In genomic region chr1:134205296-134206018, GRCm38 (mm10) we compare ENCODE assay signal across 10 mouse cellular contexts. TPM values are rescaled to one million over a fixed set of nuclear protein-coding genes. Genes with fewer than 3 reads are reported as not detected.
A peak's percentile ranks its signal among the peaks of the same experiment; 100 is the strongest.
DNase-seq lines count a peak whose midpoint lies in the region; ATAC-seq and TF ChIP-seq lines count a peak whose summit lies in the region.
"Had no signal": no experiment of that assay in that cellular context is flagged by ENCODE, and none has a peak within 500 bp of the region (broad histone marks: within the 10 kb centered on the region; RNA-seq: fewer than 3 reads in every experiment).

No protein-coding gene starts in this region.

- H3K36me3 ChIP-seq in forebrain, embryonic 16.5 days (ENCODE audit: control insufficient read depth, insufficient read depth): 0 out of 2 replicates have a peak, but pooled peaks cover 2% of the 10 kb centered on the region
- H3K36me3 ChIP-seq in forebrain, embryonic 13.5 days (ENCODE audit: poor library complexity, severe bottlenecking): no peaks in the 10 kb centered on the region
- no peaks in the 10 kb centered on the region for H3K36me3 ChIP-seq in testis, adult 2 months (ENCODE audit: control insufficient read depth, insufficient read depth, low read length)
- no peaks in the 10 kb centered on the region for H3K36me3 ChIP-seq in intestine, embryonic 14.5 days (ENCODE audit: control insufficient read depth, insufficient read depth, low read length)
- H3K36me3 ChIP-seq in lung, postnatal 0 days (ENCODE audit: insufficient read depth, low read length): no peaks in the 10 kb centered on the region
- H3K36me3 ChIP-seq: midbrain, embryonic 12.5 days had no signal

- H3K9ac ChIP-seq in forebrain, embryonic 16.5 days (replicated peaks; ENCODE audit: low read depth, low read length): peak overlapping the region; percentile 22; the same call in 1 of the 2 replicates
- no peak overlapping the region for H3K9ac ChIP-seq in forebrain, embryonic 13.5 days
- no peak overlapping the region for H3K9ac ChIP-seq in intestine, embryonic 14.5 days (ENCODE audit: low read length)
- H3K9ac ChIP-seq in lung, postnatal 0 days (replicated peaks; ENCODE audit: low read depth): no peak overlapping the region
- H3K9ac ChIP-seq: midbrain, embryonic 12.5 days had no signal

- peaks cover 11% of the 10 kb centered on the region for H3K4me1 ChIP-seq in forebrain, embryonic 16.5 days (replicated peaks; ENCODE audit: control insufficient read depth, insufficient read depth, low read length)
- 0 out of 2 replicates have a peak, but pooled peaks cover 6% of the 10 kb centered on the region for H3K4me1 ChIP-seq in forebrain, embryonic 13.5 days
- H3K4me1 ChIP-seq in testis, adult 2 months (ENCODE audit: control insufficient read depth, insufficient read depth, low read length): no peaks in the 10 kb centered on the region
- H3K4me1 ChIP-seq in intestine, embryonic 14.5 days (replicated peaks; ENCODE audit: control insufficient read depth, insufficient read depth, low read length): peaks cover 10% of the 10 kb centered on the region
- 0 out of 2 replicates have a peak, but pooled peaks cover 15% of the 10 kb centered on the region for H3K4me1 ChIP-seq in lung, postnatal 0 days (ENCODE audit: insufficient read depth, low read depth, low read length)
- H3K4me1 ChIP-seq: midbrain, embryonic 12.5 days had no signal

- no peak for TF ChIP-seq POLR2A in testis, adult 2 months (IDR thresholded peaks at IDR 0.05; ENCODE audit: control insufficient read depth, low read depth, low read length)

- no peaks in the 10 kb centered on the region for H3K9me3 ChIP-seq in forebrain, embryonic 16.5 days (ENCODE audit: control insufficient read depth, low read length)
- no peaks in the 10 kb centered on the region for H3K9me3 ChIP-seq in forebrain, embryonic 13.5 days (replicated peaks)
- no peaks in the 10 kb centered on the region for H3K9me3 ChIP-seq in intestine, embryonic 14.5 days (ENCODE audit: control insufficient read depth, low read length)
- no peaks in the 10 kb centered on the region for H3K9me3 ChIP-seq in lung, postnatal 0 days (ENCODE audit: low read length)
- H3K9me3 ChIP-seq: midbrain, embryonic 12.5 days had no signal

- TF ChIP-seq CTCF in testis, adult 2 months (IDR thresholded peaks at IDR 0.05; ENCODE audit: control insufficient read depth, insufficient read depth, insufficient replicate concordance, low read depth, low read length): no peak
- no peak for TF ChIP-seq CTCF in lung, postnatal 0 days (IDR thresholded peaks at IDR 0.05)

- no peaks in the 10 kb centered on the region for H3K27me3 ChIP-seq in forebrain, embryonic 16.5 days (replicated peaks; ENCODE audit: control insufficient read depth, insufficient read depth, low read length)
- H3K27me3 ChIP-seq in forebrain, embryonic 13.5 days: peaks cover 6% of the 10 kb centered on the region; the same call in 1 of the 2 replicates
- no peaks in the 10 kb centered on the region for H3K27me3 ChIP-seq in testis, adult 2 months (ENCODE audit: control insufficient read depth, insufficient read depth, low read length)
- H3K27me3 ChIP-seq in intestine, embryonic 14.5 days (replicated peaks; ENCODE audit: control insufficient read depth, insufficient read depth, low read length): no peaks in the 10 kb centered on the region
- H3K27me3 ChIP-seq in lung, postnatal 0 days (replicated peaks; ENCODE audit: insufficient read depth, low read length): no peaks in the 10 kb centered on the region

- H3K4me3 ChIP-seq in forebrain, embryonic 16.5 days (replicated peaks; ENCODE audit: low read length): no peak overlapping the region
- H3K4me3 ChIP-seq in forebrain, embryonic 13.5 days: no peak overlapping the region
- no peak overlapping the region for H3K4me3 ChIP-seq in testis, adult 2 months (ENCODE audit: control insufficient read depth, low read depth, low read length)
- no peak overlapping the region for H3K4me3 ChIP-seq in intestine, embryonic 14.5 days (ENCODE audit: low read depth, low read length)
- H3K4me3 ChIP-seq in lung, postnatal 0 days (ENCODE audit: low read depth, low read length): no peak overlapping the region
- H3K4me3 ChIP-seq: midbrain, embryonic 12.5 days had no signal

- peak; percentile 47 for ATAC-seq in forebrain, embryonic 16.5 days
- ATAC-seq in forebrain, embryonic 13.5 days: no peak
- ATAC-seq in intestine, embryonic 14.5 days (replicated peaks; ENCODE audit: low FRiP score, low TSS enrichment, low read depth): peak; percentile 51; the same call in 1 of the 2 replicates
- ATAC-seq in monocyte, adult 5-6 weeks (replicated peaks; ENCODE audit: insufficient number of reproducible peaks, low FRiP score, low TSS enrichment, poor library complexity, severe bottlenecking): no peak
- ATAC-seq in lung, postnatal 0 days: no peak

- 59% methylated on average over 9 of the region's 9 CpGs for WGBS in forebrain, embryonic 16.5 days
- 63% methylated on average over 9 of the region's 9 CpGs for WGBS in forebrain, embryonic 13.5 days
- 40% methylated on average over 9 of the region's 9 CpGs for WGBS in intestine, embryonic 14.5 days
- 29% methylated on average over 9 of the region's 9 CpGs for WGBS in lung, postnatal 0 days

- no peak for TF ChIP-seq EP300 in lung, postnatal 0 days (IDR thresholded peaks at IDR 0.05)

- H3K27ac ChIP-seq in forebrain, embryonic 16.5 days (ENCODE audit: low read length): peak overlapping the region; percentile 42
- H3K27ac ChIP-seq in forebrain, embryonic 13.5 days: no peak overlapping the region
- peak overlapping the region; percentile 35 for H3K27ac ChIP-seq in testis, adult 2 months (ENCODE audit: control insufficient read depth, insufficient read depth, low read depth, low read length)
- H3K27ac ChIP-seq in intestine, embryonic 14.5 days (ENCODE audit: low read depth): peak overlapping the region; percentile 19; the same call in 1 of the 2 replicates
- no peak overlapping the region for H3K27ac ChIP-seq in lung, postnatal 0 days (ENCODE audit: low read length)
- H3K27ac ChIP-seq: midbrain, embryonic 12.5 days had no signal

- H3K4me2 ChIP-seq in forebrain, embryonic 16.5 days (ENCODE audit: low read length): no peak overlapping the region
- H3K4me2 ChIP-seq in forebrain, embryonic 13.5 days: no peak overlapping the region
- H3K4me2 ChIP-seq in intestine, embryonic 14.5 days (ENCODE audit: low read length): no peak overlapping the region
- no peak overlapping the region for H3K4me2 ChIP-seq in lung, postnatal 0 days (replicated peaks; ENCODE audit: low read depth, low read length)
- H3K4me2 ChIP-seq: midbrain, embryonic 12.5 days had no signal

- no peak for DNase-seq in testis, postnatal 10 days (ENCODE audit: low spot score)
- DNase-seq in intestine, embryonic 14.5 days (ENCODE audit: low spot score): no peak
- no peak for DNase-seq in kidney, postnatal 14 days
- no peak for DNase-seq in lung, postnatal 0 days (ENCODE audit: low spot score)
- DNase-seq: right cerebral cortex, postnatal 25 days had no signal

RNA-seq across cellular contexts. Expression of gene Mybph, which starts 12.2 kb away (rescaled TPM):
- polyA plus RNA-seq in forebrain, embryonic 16.5 days (2015; fragmentation: Nextera tagmentation; extraction: Ambion mirVana): 0.24 TPM in 1 of 2 replicates, not detected in the other
- not detected in 2 replicates for polyA plus RNA-seq in forebrain, embryonic 13.5 days (2015; fragmentation: Nextera tagmentation; extraction: Ambion mirVana)
- 0.16 and 0.20 TPM in 2 replicates for polyA plus RNA-seq in testis, adult 2 months (2012; rRNA removed)
- not detected in 2 replicates for polyA plus RNA-seq in intestine, embryonic 14.5 days (2014; fragmentation: Nextera tagmentation; extraction: Ambion mirVana)
- total RNA-seq in monocyte, adult 5-6 weeks (2017): not detected in 3 replicates
- polyA plus RNA-seq in lung, postnatal 0 days (2015; fragmentation: Nextera tagmentation; extraction: Ambion mirVana): 0.18 and 0.38 TPM in 2 replicates
- polyA plus RNA-seq: midbrain, embryonic 12.5 days had no signal

RNA-seq across cellular contexts. Expression of gene Chil1, which starts 23.5 kb away (rescaled TPM):
- 1.9 and 2.1 TPM in 2 replicates for polyA plus RNA-seq in forebrain, embryonic 16.5 days (2015; fragmentation: Nextera tagmentation; extraction: Ambion mirVana)
- 2.0 and 3.2 TPM in 2 replicates for polyA plus RNA-seq in forebrain, embryonic 13.5 days (2015; fragmentation: Nextera tagmentation; extraction: Ambion mirVana)
- 0.05 TPM in 1 of 2 replicates, not detected in the other for polyA plus RNA-seq in testis, adult 2 months (2012; rRNA removed)
- polyA plus RNA-seq in intestine, embryonic 14.5 days (2014; fragmentation: Nextera tagmentation; extraction: Ambion mirVana): 0.35 and 0.49 TPM in 2 replicates
- total RNA-seq in monocyte, adult 5-6 weeks (2017): 0.48 TPM in 1 of 3 replicates, not detected in the others
- polyA plus RNA-seq in lung, postnatal 0 days (2015; fragmentation: Nextera tagmentation; extraction: Ambion mirVana): 550 and 782 TPM in 2 replicates

RNA-seq across cellular contexts. Expression of gene Adora1, which starts 29.8 kb away (rescaled TPM):
- 21.3 and 21.5 TPM in 2 replicates for polyA plus RNA-seq in forebrain, embryonic 16.5 days (2015; fragmentation: Nextera tagmentation; extraction: Ambion mirVana)
- polyA plus RNA-seq in forebrain, embryonic 13.5 days (2015; fragmentation: Nextera tagmentation; extraction: Ambion mirVana): 3.3 and 4.6 TPM in 2 replicates
- 19.4 and 28.0 TPM in 2 replicates for polyA plus RNA-seq in testis, adult 2 months (2012; rRNA removed)
- polyA plus RNA-seq in intestine, embryonic 14.5 days (2014; fragmentation: Nextera tagmentation; extraction: Ambion mirVana): 1.7 and 2.0 TPM in 2 replicates
- not detected in 3 replicates for total RNA-seq in monocyte, adult 5-6 weeks (2017)
- polyA plus RNA-seq in lung, postnatal 0 days (2015; fragmentation: Nextera tagmentation; extraction: Ambion mirVana): 4.8 and 4.9 TPM in 2 replicates

Comparison
In these comparisons a context has a peak if more than half of its experiments do, and no peak if none do; other contexts are left out.
1. ATAC-seq: peak in forebrain, embryonic 16.5 days (single experiment) and intestine, embryonic 14.5 days (single experiment); none in forebrain, embryonic 13.5 days (single experiment), monocyte, adult 5-6 weeks (single experiment) and lung, postnatal 0 days (single experiment).
2. H3K27ac ChIP-seq: peak in forebrain, embryonic 16.5 days (single experiment), testis, adult 2 months (single experiment) and intestine, embryonic 14.5 days (single experiment); none in forebrain, embryonic 13.5 days (single experiment) and lung, postnatal 0 days (single experiment).
3. RNA of gene Chil1, which starts 23.5 kb away (polyA plus RNA-seq): 550 to 782 TPM in lung, postnatal 0 days; 2.0 to 3.2 TPM in forebrain, embryonic 13.5 days, 1.9 to 2.1 TPM in forebrain, embryonic 16.5 days, 0.35 to 0.49 TPM in intestine, embryonic 14.5 days and 0.05 TPM in testis, adult 2 months; every median in the first group is over 100 times any median in the second.